Mouse (Mus musculus) embryonic fibroblast, embryonic 13.5 days (primary cell): Measurements from ENCODE around the gene Poldip3.

Source experiments
- CTCF ChIP-seq: IDR thresholded peaks from 2 replicates; pipeline ENCODE4 v1.5.1; 2011; ENCODE audit warnings: mild to moderate bottlenecking, control low read depth, low read length, moderate library complexity, borderline replicate concordance; ENCODE audit not compliant: insufficient read depth
- POLR2A ChIP-seq: IDR thresholded peaks from 2 replicates; pipeline ENCODE4 v1.6.1; 2011; ENCODE audit warnings: low read depth, mild to moderate bottlenecking, control low read depth, low read length, moderate library complexity

DNA sequence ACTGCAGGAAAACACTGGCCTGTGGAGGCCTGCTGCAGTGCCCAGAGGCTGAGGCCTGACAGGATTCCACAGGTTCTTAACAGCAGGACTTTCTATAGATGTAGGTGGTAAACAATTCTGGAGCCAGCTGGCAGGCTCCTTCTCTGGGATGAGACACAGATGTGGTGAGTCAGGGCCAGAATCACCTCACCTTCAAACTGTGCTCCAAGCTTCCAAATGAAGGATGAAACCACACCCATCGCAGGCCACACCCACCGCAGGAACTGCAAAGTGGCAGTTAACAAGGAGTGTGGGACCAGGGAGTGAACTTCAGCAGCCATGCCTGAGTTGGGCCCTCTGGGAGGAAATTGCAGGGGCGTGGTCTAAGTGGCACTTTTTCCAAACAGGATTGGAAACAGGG, 58.3 kb downstream of the Poldip3 start:
- no peak for TF ChIP-seq CTCF
- TF ChIP-seq POLR2A: no peak
